Mouse (Mus musculus) adrenal gland, adult 2 months (tissue): Measurements from ENCODE around the gene Lyz1. TPM values are rescaled to one million over a fixed set of nuclear protein-coding genes. Genes with fewer than 3 reads are reported as not detected.
"Not testable (repeated sequence)": the region's sequence is repeated elsewhere in the genome, so short reads cannot be mapped to it uniquely, and the experiment has no call there.

Experiments
- DNase-seq: peaks from one replicate; pipeline ENCODE4 v3.0.0; 2021
- long read RNA-seq: library from polyadenylated mRNA; stranded (forward); transcript quantifications from one replicate; pipeline ENCODE4 v2.0.0, GENCODE M21; 2021
- polyA plus RNA-seq: library from polyadenylated mRNA; depleted of rRNA; stranded (reverse); fragments of >200 nt; gene quantifications from 2 replicates; pipeline ENCODE4 v1.2.3, GENCODE M21; 2012; rRNA removed
- total RNA-seq, 2 experiments: library from RNA; stranded (reverse); gene quantifications; 2 replicates each; pipeline ENCODE4 v1.2.3; 2021

The Lyz1 gene
- total RNA-seq (10 to 100 TPM; 12.3 to 22.2 TPM), polyA plus RNA-seq (1.5 and 1.7 TPM in 2 replicates)
- long read RNA-seq, partial matches to known transcripts = 0 of 2 reads
- long read RNA-seq, other reads (novel, unspliced or antisense) = 0 of 2 reads

DNA sequence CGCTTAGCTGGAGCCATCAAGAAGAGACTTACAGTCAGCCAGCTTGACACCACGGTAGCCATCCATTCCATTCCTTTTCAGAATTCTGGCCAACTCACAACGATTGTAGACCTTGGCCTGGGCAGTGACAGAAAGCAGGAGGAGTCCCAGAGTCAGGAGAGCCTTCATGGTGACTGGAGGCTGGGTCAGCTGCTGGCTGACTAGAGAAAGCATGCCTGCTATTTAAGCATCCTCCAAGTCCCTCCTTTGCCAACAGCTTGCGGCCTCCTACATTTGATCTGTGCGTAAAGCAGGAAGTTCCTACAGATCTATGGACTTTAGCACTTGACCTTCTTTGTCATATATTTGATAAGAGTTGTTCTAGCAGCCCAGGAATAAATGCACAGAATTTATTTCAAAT lies at the start of gene Lyz1:
Gene Lyz1 (minus strand): TSS at position 198 of the 400 bp plus-strand sequence.
- peak; percentile 12 for DNase-seq

DNA sequence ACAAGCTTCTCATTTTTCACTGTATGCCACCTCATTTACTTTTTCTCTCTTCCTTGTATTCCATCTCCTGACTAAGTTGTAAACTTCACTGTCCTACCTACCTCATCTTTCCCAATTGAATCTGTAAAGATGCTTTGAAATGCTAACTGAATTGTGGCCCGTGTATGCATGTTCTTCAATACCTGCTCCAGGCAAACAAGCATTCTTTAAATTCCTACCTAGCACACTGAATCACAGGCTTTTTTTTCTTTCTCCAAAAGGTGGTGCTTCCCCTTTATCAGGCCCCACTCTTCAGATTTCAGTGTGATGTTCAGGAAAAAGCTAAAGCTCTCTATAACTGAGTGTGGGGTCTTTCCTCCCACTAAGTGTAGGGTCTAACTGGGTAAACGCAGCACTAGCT lies 49.7 kb upstream of the Lyz1 start:
- DNase-seq = no peak

DNA sequence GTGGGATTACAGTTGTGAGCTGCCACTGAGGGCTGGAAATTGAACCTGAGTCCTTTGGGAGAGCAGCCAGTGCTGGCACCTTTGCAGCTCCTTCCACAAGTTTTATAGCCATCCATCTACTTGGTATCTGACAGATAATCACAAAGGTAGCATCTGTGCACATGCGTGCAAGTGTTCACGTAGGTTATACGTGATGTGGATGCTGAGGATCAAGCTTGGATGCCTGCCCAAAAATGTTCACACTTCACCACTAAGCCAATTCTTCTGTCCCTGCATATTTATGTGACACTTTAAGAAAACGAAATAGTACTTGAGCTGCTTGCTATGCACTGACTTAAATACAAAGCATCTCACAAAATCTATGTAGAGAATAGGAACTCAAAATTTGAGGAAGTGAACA lies 48.4 kb upstream of the Lyz1 start:
- no peak for DNase-seq

DNA sequence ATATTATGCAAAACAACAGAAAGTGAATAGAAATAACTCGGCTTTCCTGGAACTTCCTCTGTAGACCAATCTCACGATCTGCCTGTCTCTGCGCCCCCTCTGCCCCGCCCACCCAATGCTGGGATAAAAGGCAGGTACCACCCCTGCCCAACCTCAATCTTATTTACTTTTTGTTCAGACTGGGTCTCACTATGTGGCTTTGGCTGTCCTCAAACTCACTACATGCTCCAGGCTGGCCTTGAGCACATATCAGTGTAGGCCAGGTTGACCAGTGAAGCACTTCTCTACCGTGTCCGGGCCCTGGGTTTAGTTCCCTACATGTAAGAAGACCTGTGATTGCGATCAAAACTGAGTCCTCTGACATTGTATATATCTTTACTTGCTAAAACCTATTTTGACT lies 46.6 kb upstream of the Lyz1 start:
- DNase-seq = no peak

- DNase-seq = no peak
Observed at GRCm38 (mm10) chr10:117337946-117338345, 45.3 kb upstream of the Lyz1 start.

DNA sequence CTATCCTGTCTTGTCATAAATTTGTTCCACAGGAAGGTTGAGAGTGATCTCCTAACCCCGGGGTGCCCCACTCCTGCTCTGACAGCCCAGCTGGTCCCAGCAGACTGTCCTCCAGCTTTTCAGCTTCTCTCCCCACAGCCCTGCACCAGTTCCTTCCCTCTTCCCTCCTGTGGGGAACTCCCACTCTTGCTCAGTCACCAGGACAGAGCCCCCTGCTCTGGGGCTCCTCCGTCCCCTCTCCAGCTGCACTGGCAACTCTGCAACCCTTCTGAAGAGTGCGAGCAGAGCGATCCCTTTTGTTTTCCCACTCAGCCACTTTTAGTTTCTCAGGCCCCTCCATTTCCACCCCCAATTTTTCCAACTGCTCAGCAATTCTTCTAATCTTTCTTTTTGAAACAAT lies 43.0 kb upstream of the Lyz1 start:
- no peak for DNase-seq

DNA sequence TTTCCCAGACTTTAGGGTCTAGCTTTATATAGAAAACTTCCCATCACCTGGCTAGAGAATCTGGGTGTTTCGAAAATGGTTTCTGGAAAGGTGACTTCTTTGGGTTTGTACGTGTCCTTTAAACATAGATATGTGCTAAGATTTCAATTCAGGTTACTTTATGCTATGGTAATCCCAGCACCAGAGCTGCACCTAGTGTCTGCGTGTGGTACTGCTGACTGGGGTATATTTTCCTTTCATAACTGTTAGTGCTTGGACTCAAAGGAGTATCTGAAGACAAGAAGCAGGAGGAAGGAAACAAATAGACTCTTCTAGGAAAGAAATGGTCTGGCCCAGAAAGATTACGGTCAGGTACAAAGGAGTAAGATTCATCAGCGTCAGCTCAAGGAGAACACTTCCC lies 37.9 kb upstream of the Lyz1 start:
- DNase-seq = peak; percentile 15

DNA sequence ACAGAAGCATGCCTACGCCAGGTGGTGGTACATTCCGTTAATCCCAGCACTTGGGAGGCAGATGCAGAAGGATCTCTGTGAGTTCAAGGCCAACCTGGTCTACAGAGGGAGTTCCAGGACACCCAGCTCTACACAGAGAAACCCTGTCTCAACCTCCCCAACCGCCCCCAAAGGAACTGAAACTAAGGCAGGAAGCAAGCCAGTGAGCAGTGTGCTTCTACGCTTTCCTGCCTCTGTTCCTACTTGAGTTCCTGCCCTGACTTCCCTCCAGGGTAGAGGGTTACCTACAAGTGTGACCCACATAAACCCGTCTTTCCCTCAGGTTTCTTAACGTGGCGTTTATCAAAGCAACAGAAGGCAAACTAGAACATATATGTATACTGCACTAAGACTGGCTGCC lies 31.1 kb upstream of the Lyz1 start:
- DNase-seq = no peak

GRCm38 (mm10) chr10:117322630-117323029 lies 30.0 kb upstream of the Lyz1 start:
- DNase-seq = no peak

- no peak for DNase-seq
Observed at GRCm38 (mm10) chr10:117320571-117320981, 27.9 kb upstream of the Lyz1 start.

DNA sequence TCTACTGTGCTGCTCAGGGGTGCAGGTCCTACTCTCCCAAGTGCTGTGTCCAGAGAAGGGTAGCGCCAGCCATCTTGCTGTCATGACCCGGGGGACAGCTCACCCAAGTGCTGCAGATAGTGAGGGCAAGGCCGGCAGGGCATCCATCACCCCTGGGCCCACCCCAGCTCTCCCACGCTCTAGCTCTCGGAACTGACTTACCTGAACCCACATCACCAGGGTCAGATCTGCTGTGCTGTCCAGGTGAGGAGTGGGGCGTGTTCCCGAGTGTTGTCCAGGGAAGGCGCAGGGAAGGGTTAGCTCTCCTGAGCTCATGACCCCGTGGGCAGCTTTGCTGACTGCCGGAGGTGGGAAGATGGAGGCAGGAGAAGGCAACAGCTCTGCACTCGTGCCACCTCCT lies 23.7 kb upstream of the Lyz1 start:
- no peak for DNase-seq

- no peak for DNase-seq
Observed at GRCm38 (mm10) chr10:117313133-117313532, 20.5 kb upstream of the Lyz1 start.

DNA sequence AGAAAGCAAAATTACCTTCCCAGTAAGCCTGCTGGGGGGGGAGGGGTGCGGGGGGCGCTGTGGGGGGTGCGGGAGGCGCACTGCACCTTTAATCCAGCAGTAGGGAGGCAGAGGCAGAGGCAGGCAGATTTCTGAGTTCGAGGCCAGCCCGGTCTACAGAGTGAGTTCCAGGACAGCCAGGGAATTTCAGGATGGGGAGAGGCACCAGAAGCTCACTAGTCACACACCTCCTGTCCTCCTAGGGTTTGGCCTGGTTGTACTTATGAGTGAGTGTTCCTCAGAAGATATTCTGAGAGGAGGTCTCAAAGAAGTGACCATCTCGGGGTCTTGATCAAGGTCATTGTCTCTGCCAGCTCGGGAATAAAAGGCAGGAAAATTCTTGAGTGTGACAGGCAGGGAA lies 19.5 kb upstream of the Lyz1 start:
- no peak for DNase-seq

DNA sequence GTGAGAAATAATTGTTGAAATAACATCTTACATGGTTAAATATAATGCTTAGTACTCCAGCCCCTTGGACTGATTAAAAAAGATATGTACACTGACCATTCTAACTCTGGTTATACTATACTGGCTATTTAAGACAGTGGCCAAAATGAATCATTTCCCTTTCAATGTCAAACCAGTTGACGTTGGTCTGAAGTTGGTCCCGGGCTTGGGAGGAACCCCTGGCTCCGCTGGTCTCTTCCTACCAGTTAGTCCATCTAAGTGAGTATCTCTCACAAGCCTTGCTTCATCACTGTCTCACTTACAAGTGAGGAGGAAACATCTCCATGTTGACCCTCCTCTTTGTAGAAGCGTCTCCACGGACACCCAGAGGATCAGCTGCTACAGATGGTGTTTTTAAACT lies 11.7 kb upstream of the Lyz1 start:
- DNase-seq = no peak

DNA sequence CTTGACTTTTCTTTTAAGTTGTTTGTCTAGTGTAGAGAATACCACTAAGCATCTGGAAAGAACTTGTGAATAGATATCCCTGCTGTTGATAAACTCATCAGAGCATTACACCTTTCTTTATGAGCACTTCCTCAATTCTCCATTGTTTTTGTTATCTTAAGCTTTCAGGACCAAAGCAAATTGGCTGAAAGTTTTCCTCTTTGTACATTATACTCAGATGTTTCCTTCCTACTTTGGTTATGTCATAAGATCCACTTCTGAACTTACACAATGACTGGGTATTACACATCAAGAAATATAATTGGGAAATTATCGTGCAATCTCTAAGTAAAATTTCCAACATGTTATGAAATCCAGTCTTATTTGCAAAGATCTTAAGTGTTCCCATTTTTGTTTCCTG lies 9.0 kb upstream of the Lyz1 start:
- DNase-seq = no peak

GRCm38 (mm10) chr10:117299901-117300520 lies 7.3 kb upstream of the Lyz1 start:
- DNase-seq = no peak

GRCm38 (mm10) chr10:117299106-117299505 lies 6.4 kb upstream of the Lyz1 start:
- no peak for DNase-seq

- no peak for DNase-seq
Observed at GRCm38 (mm10) chr10:117298336-117298735, 5.7 kb upstream of the Lyz1 start.

DNA sequence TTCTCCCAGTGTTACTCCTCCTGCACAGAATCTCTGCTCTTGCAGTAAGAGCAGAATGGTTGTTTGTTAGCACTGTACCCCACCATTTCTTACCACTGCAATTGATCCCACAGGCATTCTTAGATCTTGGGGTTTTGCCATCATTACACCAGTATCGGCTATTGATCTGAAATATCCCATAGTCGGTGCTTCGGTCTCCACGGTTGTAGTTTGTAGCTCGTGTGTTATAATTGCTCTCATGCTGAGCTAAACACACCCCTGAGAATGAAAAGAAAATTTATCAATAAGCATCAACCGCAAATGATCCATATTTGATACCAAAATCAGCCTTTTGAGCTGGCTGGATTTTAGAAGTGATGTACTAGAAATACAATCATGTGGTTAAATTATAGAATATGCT lies 1.7 kb downstream of the Lyz1 start:
- not testable (repeated sequence) for DNase-seq

- no peak for DNase-seq
Observed at GRCm38 (mm10) chr10:117290046-117290870, 2.4 kb downstream of the Lyz1 start.

DNA sequence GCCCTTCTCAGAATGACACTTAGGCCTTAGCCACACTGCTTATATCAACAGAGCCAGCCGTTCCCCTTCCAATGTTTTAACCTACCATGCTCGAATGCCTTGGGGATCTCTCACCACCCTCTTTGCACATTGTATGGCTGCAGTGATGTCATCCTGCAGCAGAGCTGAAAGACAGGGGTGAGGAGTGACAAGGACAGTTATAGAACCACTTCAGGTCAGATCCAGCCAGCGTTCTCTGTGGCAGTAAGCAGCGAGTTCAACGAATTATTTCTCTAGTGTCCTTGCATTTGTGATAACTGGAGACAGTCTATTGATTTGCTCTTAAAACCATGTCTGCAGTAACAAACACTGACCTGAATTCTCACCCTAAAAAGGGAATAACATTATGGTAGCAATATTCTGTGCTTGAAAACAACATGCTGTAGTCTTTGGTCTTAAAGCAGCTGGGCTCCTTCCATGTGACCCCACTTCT lies 3.6 kb downstream of the Lyz1 start:
- DNase-seq = not testable (repeated sequence)

- no peak for DNase-seq
Observed at GRCm38 (mm10) chr10:117288197-117289033, 4.3 kb downstream of the Lyz1 start.
